Mouse (Mus musculus): ENCODE results near the gene Zfp386. TPM values are rescaled to one million over a fixed set of nuclear protein-coding genes. Genes with fewer than 3 reads are reported as not detected.
A peak's percentile ranks its signal among the peaks of the same experiment; 100 is the strongest.

Zfp386 gene
- polyA plus RNA-seq, 1 experiment from 2014 or later = 69.5 TPM

- Histone ChIP-seq H3K27me3 (no peaks in the 10 kb centered on the region), H3K9ac (replicated peaks) (no peak overlapping the region), H3K36me3 (peaks cover 54% of the 10 kb centered on the region), H3K27ac (replicated peaks) (no peak overlapping the region), H3K9me3 (peaks cover 42% of the 10 kb centered on the region), H3K4me2 (replicated peaks) (no peak overlapping the region), H3K4me1 (no peaks in the 10 kb centered on the region), H3K4me3 (no peak overlapping the region)
- ATAC-seq (replicated peaks) = 0 out of 2 replicates have a peak, but pooled peaks have one; percentile 15
- 94% methylated on average over 5 of the region's 5 CpGs for WGBS
These were observed 14.2 kb downstream of the Zfp386 start for GRCm38 (mm10) chr12:116061561-116062193.

DNA sequence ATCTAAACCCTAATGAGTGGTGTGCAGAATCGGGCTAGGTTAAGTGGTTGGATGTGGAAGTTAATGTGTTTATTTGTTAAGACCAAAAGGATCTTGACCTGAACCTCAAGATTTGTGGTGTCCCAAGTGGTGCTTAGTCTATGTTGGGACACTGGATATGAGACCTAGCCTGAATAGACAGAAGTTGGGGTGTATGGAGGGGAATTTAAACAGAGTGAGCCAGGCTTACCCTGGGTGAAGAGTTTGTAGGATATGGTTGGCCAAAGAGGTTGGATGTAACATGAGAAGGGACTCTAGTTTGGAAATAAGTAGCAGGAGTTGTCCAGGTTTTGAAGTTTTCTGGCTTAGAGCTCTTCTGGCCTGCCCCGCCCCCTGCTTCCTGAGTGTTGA is 14.7 kb downstream of the Zfp386 start:
- no peak overlapping the region for H3K4me2 ChIP-seq (replicated peaks)
- H3K36me3 ChIP-seq = peaks cover 49% of the 10 kb centered on the region
- peaks cover 37% of the 10 kb centered on the region for H3K9me3 ChIP-seq
- H3K27ac ChIP-seq (replicated peaks) = no peak overlapping the region
- ATAC-seq (replicated peaks) = 0 out of 2 replicates have a peak, but pooled peaks have one; percentile 30
- H3K4me3 ChIP-seq = no peak overlapping the region
- H3K9ac ChIP-seq (replicated peaks) = no peak overlapping the region
- WGBS = 100% methylated on average over 2 of the region's 2 CpGs
- no peaks in the 10 kb centered on the region for H3K4me1 ChIP-seq
- H3K27me3 ChIP-seq = no peaks in the 10 kb centered on the region

DNA sequence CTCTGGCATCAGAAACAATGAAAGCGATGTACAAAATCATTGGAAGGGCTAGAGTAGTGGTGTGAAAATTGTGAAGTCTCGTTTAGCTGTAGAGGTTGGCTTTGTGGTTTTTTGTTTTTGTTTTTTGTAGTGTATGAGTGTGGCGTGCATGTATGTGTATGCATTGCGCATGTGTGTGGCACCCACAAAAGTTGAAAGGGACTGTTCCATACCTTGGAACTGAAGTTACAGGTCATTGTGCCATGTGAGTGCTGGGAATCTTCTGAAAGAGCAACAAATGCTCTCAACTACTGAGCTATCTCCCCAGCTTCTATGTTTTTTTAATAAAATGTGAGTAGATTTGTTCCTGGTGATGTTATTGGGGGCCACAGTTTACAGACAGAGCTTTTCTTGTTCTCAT is 15.5 kb downstream of the Zfp386 start:
- Histone ChIP-seq H3K4me3 (no peak overlapping the region), H3K36me3 (peaks cover 43% of the 10 kb centered on the region), H3K9me3 (peaks cover 37% of the 10 kb centered on the region), H3K9ac (replicated peaks) (no peak overlapping the region), H3K27ac (replicated peaks) (no peak overlapping the region), H3K4me2 (replicated peaks) (no peak overlapping the region), H3K27me3 (no peaks in the 10 kb centered on the region), H3K4me1 (no peaks in the 10 kb centered on the region)
- WGBS = 94% methylated on average over 4 of the region's 4 CpGs
- ATAC-seq (replicated peaks) = no peak

DNA sequence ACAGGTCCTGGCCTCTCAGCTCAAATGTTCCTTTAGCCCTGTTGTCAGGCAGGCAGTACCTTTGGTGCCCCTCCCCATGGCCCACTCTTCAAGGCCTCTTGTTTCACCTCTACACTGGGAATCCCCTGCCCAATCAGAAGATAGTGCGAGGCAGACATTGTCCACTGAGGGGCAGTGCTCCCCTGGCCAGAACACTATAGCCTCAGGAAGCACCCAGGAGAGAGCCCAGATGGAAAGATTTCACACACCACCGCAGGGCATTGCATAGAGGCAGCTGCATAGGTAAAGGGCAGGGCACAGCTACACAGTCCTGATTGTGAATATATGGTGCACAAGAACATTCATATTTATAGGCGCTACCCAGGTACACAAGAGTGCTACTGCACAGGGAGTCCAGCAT is 23.5 kb downstream of the Zfp386 start:
- Histone ChIP-seq H3K27me3 (no peaks in the 10 kb centered on the region), H3K36me3 (no peaks in the 10 kb centered on the region), H3K4me1 (no peaks in the 10 kb centered on the region), H3K4me2 (replicated peaks) (no peak overlapping the region), H3K9me3 (no peaks in the 10 kb centered on the region), H3K4me3 (no peak overlapping the region), H3K27ac (replicated peaks) (no peak overlapping the region), H3K9ac (replicated peaks) (no peak overlapping the region)
- 22% methylated on average over 3 of the region's 3 CpGs for WGBS
- ATAC-seq (replicated peaks) = peak; percentile 75

DNA sequence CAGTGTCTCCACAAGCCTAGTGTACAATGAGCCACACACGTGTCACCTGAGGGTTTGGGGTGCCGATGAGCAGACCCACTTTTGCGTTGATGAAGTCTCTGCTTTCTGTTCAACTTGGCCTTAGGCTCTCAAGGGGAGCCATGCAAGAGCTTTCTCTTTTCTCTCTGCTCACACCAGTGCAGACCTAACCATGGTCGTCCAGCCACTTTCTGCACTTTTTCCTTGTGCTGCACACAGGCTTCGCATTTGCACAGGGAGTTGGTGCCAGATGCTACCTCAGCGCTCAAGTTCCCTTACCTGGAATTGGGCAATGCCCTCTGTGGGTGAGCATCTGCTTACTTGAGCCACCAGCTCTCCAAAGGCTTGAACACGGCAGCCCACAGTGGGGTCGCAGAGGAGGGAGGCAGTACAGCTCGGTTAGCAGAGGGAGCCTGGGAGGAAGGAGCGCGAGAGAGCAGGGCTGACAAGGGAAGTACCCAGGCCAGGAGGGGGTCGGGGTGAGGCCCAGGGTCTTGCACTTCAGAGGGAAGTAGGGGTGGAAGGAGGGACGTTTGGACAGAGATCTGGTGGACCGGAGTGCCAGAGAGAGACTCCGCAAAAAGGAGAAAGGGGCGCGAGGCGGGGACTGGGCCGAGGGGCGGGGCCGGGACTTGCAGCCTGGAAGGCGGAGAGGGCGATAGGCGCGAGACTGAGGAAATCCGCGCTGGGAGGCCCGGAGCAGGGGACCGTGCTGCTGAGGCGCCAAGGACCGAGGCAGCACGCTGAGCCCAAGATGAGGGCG is 29.7 kb downstream of the Zfp386 start, which contains the start of gene Vipr2:
Gene Vipr2 (plus strand): TSS at position 653 of the 781 bp plus-strand sequence.
- Histone ChIP-seq H3K36me3 (no peaks in the 10 kb centered on the region), H3K4me3 (peak within 1 kb of the TSS; percentile 57), H3K27me3 (0 out of 2 replicates have a peak, but pooled peaks cover 3% of the 10 kb centered on the region), H3K27ac (replicated peaks) (no peak within 1 kb of the TSS), H3K9me3 (no peaks in the 10 kb centered on the region), H3K4me1 (peaks cover 7% of the 10 kb centered on the region), H3K4me2 (replicated peaks) (peak within 1 kb of the TSS; percentile 74), H3K9ac (replicated peaks) (peak within 1 kb of the TSS; percentile 60)
- 5% methylated on average over 33 of the region's 33 CpGs for WGBS
- peak; percentile 97 for ATAC-seq (replicated peaks)

DNA sequence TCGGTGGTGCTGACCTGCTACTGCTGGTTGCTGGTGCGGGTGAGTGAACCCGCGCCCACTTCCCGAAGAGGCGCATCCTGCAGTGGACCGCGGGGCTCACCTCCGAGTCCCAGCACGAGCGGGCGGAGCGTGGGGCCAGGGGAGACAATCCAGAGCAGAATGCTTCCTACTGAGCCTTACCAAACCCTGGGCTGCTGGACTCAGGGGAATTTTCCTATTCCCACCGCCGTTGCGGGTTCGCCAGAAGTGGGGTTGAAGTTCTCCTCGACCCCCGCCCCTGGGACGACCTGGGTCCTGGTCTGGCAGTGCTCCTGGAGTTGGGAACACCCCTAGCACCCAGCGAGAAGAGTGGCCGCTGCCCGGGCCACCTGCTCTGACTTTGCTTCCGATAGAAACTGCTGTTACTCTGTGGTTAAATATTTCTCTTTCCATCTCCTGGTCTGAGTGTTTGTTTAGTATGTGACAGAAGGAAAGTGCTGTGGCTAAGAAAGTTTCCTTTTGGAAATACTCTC is 30.4 kb downstream of the Zfp386 start:
- peak overlapping the region; percentile 74 for H3K4me2 ChIP-seq (replicated peaks)
- peak overlapping the region; percentile 57 for H3K4me3 ChIP-seq
- H3K27me3 ChIP-seq = 0 out of 2 replicates have a peak, but pooled peaks cover 3% of the 10 kb centered on the region
- WGBS = under 1% methylated on average over 24 of the region's 24 CpGs
- H3K4me1 ChIP-seq = peaks cover 7% of the 10 kb centered on the region
- no peaks in the 10 kb centered on the region for H3K36me3 ChIP-seq
- H3K27ac ChIP-seq (replicated peaks) = no peak overlapping the region
- no peaks in the 10 kb centered on the region for H3K9me3 ChIP-seq
- peak overlapping the region; percentile 60 for H3K9ac ChIP-seq (replicated peaks)
- peak; percentile 42; the same call in 1 of the 2 replicates for ATAC-seq (replicated peaks)

- 89% methylated on average over 6 of the region's 6 CpGs for WGBS
- Histone ChIP-seq H3K4me3 (no peak overlapping the region), H3K4me2 (replicated peaks) (no peak overlapping the region), H3K9me3 (no peaks in the 10 kb centered on the region), H3K9ac (replicated peaks) (no peak overlapping the region), H3K36me3 (no peaks in the 10 kb centered on the region), H3K27ac (replicated peaks) (no peak overlapping the region), H3K27me3 (0 out of 2 replicates have a peak, but pooled peaks cover 3% of the 10 kb centered on the region), H3K4me1 (no peaks in the 10 kb centered on the region)
- ATAC-seq (replicated peaks) = no peak
These were observed 35.6 kb downstream of the Zfp386 start for GRCm38 (mm10) chr12:116083125-116083524.

- 82% methylated on average over 2 of the region's 2 CpGs for WGBS
- no peak for ATAC-seq (replicated peaks)
- no peak overlapping the region for H3K4me2 ChIP-seq (replicated peaks)
- no peaks in the 10 kb centered on the region for H3K9me3 ChIP-seq
- H3K36me3 ChIP-seq = no peaks in the 10 kb centered on the region
- H3K9ac ChIP-seq (replicated peaks) = no peak overlapping the region
- H3K4me1 ChIP-seq = no peaks in the 10 kb centered on the region
- no peak overlapping the region for H3K27ac ChIP-seq (replicated peaks)
- no peaks in the 10 kb centered on the region for H3K27me3 ChIP-seq
- no peak overlapping the region for H3K4me3 ChIP-seq
These were observed 36.8 kb downstream of the Zfp386 start for GRCm38 (mm10) chr12:116084294-116084693.

DNA sequence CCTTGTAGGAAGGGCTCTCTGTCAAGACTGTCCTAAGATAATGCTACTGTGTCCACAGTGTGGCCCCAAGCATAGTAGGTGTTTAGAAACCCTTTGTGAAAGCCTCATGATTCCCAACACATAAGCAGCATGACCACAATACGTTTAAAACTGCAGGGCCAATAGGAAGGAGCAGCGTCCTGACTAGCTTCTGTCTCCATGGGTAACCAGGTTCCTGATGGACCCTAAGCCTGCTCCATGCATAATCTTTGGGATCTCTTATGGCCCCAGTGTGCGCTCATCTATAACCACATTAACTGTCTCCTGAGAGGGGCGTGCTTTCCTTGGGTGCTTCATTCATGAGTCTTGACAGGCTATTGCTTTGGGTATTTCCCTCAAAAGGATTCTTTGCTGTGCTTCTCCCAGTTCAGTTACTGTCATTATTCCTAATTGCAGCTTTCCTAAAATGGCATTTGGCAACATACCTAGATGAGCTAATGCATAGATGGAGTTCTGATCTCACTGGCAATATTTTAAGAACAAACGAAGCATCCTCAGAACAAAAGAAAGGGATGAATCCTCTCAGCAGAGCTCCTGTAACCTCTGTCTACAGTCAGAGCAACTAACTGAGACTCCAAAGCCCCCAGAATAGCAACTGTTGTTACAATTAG is 39.6 kb downstream of the Zfp386 start:
- Histone ChIP-seq H3K27me3 (no peaks in the 10 kb centered on the region), H3K36me3 (no peaks in the 10 kb centered on the region), H3K9me3 (no peaks in the 10 kb centered on the region), H3K4me2 (replicated peaks) (no peak overlapping the region), H3K9ac (replicated peaks) (no peak overlapping the region), H3K4me3 (no peak overlapping the region), H3K4me1 (no peaks in the 10 kb centered on the region), H3K27ac (replicated peaks) (no peak overlapping the region)
- no peak for ATAC-seq (replicated peaks)
- WGBS = 78% methylated on average over 5 of the region's 5 CpGs

GRCm38 (mm10) chr12:116089836-116090235 is 42.3 kb downstream of the Zfp386 start:
- WGBS = 89% methylated on average over 3 of the region's 3 CpGs
- no peak overlapping the region for H3K4me3 ChIP-seq
- ATAC-seq (replicated peaks) = no peak

DNA sequence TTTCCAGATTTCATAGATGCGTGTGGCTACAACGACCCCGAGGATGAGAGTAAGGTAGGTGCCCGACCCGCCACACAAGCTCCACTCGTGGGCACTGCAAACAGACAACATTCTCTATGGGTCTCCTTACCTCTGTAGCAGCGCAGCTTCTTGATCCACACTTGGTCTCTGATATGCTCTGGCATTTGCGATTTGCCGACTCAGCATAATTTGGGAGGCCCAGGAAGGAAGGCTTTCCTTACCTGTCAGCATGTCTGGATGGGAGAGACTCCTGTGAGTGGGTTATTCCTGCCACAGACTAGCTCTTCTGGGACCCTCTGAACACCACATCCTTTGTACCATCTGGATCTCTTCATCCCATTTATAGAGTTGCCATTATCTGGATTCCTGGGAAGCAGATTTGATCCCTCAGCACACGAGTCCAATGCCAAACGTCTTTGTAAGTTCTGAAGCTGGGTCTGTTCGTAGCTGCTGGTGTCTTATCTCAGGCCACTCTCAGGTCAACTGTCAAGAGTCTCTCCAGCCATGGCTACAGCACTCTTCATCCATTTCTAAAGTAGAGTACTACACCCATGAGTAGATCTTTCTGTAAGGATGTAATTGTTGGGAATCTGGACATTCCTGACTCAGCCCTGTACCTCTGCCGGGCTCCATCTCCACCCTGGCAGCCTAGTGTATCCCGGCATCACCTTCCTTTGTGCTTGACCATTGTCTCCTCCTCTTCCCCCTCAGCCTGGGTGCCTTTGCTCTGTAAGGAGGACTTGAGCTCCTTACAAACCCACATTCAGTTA is 47.4 kb downstream of the Zfp386 start:
- Histone ChIP-seq H3K9me3 (no peaks in the 10 kb centered on the region), H3K4me3 (no peak overlapping the region), H3K27me3 (no peaks in the 10 kb centered on the region), H3K4me2 (replicated peaks) (no peak overlapping the region), H3K9ac (replicated peaks) (no peak overlapping the region), H3K4me1 (no peaks in the 10 kb centered on the region), H3K36me3 (no peaks in the 10 kb centered on the region), H3K27ac (replicated peaks) (no peak overlapping the region)
- no peak for ATAC-seq (replicated peaks)
- 86% methylated on average over 14 of the region's 14 CpGs for WGBS

More at GRCm38 (mm10) chr12:116089836-116090235, 42.3 kb downstream of the Zfp386 start:
- Histone ChIP-seq H3K27ac (replicated peaks) (no peak overlapping the region), H3K4me2 (replicated peaks) (no peak overlapping the region), H3K36me3 (no peaks in the 10 kb centered on the region), H3K27me3 (no peaks in the 10 kb centered on the region), H3K4me1 (no peaks in the 10 kb centered on the region), H3K9ac (replicated peaks) (no peak overlapping the region), H3K9me3 (no peaks in the 10 kb centered on the region)

Measured in forebrain, embryonic 15.5 days (tissue).